Mouse (Mus musculus) kidney, adult 8-10 months (tissue): Measurements from ENCODE around the gene Tkt.
"Not testable (repeated sequence)": the region's sequence is repeated elsewhere in the genome, so short reads cannot be mapped to it uniquely, and the experiment has no call there.

Experiments
- DNase-seq, 2 experiments: peaks; one replicate each; pipeline ENCODE4 v3.0.0; 2022

Gene Tkt

DNA sequence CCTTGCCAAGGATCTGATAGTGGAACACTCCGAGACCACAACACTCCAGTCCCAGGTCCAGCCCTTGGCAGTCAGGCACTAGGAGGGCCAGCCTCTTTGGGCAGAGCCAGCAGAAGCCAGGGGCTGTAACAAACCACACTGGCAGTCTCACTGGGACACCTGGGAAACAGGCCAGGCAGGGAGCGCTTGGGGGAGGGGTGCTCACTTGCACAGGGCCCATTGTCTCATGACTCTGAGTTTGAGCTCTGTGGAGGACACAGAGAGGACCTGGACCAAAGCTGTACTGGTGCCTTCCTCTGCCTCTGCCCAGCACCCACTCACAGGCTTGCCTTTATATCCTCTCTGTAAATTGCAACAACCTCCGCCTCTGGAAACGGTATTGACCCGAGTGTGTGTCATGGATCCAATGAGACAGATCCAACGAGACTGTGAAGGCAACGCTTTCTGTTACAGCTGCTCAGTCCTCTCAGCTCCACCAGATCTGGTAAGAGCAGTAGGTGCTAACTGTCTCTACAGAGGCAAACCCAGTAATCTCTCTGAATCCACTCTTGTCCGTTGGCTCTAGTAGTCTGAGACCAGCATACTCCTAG is at the start of gene Tkt:
Gene Tkt, plus strand, starts transcription at position 229 of the 590 bp plus-strand sequence.
- DNase-seq = peak; percentile 90 to 92

DNA sequence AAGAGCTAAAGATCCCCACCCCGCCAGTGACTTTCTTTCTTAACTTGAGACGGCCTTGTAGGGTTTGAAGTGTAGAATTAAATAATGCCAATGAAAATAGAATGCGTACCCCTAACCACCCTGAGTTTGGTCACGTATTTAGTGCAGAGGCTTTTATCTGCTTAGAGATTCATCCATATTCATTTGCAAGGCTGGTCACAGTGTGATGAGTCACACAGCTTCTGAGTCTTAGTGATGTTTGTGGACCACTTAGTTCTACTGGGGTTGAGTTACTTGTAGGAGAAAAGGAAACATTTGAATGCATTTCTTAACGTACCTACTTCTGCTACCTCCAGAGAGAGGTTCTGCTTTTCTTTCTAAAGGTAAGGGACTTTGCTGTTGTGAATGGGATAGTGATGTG is 43.2 kb upstream of the Tkt start:
- no peak for DNase-seq

DNA sequence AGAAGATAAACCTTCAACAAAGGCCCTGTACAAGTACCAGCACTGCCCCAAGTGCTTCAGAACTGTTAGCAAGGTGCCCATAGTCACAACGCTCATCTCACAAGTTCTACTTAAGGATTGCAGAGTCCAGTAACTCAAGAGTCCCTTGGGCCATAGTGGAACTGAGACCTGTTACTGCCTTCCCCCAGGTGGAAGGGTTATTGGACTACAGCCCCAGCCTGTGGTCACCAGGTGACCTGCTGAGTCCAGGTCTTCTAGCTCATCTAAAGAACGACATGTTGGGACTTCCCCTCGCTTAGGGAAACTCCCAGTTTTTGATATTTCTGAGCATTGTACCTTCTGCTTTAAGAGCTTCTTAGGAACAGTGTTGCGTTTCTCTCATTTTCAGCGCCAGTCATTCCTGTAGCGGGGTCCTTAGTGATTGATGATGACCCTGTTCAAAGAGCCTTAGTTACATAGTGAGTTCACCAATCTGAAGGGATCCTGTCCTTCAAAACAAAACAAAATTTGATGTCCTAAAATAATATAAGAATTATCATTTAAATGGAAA is 37.9 kb upstream of the Tkt start:
- no peak for DNase-seq

DNA sequence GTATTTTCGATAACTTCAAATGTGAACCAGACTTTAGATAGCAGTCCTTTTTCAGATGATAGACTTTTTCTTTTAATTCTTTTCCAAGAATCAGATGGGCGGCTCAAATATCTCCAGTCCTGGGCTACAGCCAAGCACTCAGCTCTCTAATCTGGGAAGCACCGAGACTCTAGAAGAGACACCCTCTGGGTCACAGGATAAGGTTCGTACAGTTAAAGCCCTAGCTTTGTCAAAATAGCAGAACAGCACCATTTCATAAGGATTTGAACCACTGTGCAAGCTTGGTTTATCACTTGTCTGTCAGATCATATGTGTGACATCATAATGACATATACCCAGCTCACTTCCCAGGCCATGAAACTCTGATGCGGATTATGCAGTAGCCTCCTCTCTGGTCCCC is 35.3 kb upstream of the Tkt start:
- no peak for DNase-seq

DNA sequence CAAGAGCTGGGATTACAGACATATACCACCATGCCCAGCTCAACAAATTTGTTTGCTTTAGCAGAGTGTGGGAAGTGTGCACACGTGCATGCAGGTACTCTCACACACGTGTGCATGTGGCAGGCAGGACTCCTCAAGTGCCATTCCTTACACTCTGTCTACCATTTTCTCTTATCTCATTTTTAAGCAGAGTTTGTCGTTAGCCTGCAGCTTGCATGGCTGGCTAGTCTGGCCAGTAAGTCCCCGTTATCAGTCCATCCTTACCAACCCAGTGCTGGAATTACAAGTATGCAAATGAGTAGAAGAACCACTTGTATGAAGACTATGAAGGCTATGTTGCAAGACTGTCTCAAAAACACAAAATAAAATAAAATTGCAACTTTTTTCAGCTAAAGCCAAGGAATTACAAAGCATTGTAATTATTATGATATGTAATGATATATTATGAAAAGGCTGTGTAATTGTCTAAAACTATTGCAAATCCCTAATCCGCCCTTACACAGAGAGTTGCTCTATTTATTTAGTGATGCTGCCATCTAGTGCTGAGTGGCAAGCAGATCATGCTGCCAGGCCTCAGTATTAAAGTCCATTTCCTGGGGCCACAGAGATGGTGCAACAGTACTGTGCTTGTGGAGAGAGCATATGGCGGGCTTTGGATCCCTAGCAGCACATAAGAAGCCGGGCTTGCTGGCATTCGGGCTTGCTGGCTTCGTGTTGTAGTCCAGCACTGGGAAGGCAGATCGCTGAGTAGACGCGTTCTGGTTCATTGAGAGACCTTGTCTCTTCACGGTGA is 32.0 kb upstream of the Tkt start:
- DNase-seq = peak in 1 of 2 experiments; percentile 38

DNA sequence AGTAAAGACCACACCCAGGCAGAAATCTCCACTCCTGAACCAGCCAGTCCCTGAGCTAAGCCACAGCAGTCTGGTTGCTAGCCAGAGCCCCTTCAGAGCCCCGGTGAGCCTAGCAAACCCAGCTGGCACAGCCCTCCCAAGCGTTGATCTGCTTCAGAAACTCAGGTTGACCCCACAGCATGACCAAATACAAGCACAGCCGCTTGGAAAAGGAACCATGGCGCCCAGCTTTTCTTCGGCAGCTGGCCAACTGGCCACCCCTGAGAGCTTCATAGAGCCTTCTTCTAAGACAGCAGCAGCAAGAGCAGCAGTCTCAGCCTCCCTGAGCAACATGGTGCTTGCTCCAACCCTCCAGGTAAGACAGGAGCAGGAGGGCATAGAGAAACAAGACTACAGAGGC is 28.8 kb upstream of the Tkt start:
- DNase-seq = no peak

DNA sequence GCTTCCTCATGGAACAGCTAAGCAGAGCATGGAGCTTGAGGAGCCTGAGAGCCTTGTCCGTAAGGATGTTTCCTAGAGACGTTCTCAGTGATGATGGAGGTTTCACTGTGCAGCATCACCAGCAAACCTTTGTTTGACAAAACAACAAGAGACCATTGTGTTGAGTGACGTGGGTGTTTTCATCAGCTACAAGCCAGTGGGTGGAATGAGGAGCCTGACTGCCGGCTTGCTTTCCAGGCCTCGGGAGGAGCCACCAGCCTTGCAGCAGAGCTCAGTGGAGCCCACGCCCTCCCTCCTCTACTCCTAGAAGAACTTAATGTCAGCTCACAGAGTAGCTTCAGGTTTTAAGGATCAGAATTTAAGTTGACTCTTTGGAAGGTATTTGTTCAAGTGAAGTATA is 24.8 kb upstream of the Tkt start:
- DNase-seq = no peak

DNA sequence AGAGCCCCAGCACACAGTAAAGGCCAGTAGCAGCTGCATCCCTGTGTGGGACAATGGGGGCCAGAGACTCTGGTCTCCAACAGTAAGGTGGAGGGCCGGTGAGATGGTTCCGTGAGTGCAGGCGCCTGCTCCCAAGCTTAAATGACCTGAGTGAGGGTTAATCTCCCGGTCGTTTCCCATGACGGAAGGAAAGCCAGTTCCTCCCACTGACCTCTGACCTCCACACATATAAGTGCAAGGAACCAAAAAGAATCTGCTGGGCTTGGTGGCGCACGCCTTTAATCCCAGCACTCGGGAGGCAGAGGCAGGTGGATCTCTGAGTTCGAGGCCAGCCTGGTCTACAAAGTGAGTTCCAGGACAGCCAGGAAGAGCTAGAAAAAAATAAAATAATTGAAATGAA is 19.8 kb upstream of the Tkt start:
- DNase-seq = no peak

DNA sequence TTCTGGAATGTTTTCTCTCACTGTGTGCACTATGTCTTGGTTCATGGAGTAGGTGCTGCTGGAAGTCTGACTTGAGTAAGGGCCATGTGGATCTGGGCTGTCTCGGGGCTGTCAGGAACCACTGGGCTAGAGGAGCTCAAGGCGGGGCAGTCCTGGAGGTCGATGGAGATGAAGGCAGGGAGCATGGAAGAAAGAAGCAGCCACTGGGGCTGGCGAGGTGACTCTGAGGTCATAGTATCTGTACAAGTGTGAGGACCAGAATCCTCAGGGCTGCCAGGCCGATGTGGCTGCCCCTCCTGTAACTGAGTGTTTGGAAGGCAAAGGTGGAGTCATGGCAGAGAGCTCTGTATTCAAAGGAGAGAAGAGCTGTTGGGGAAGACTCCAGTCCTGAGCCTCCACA is 19.2 kb upstream of the Tkt start:
- DNase-seq = no peak

DNA sequence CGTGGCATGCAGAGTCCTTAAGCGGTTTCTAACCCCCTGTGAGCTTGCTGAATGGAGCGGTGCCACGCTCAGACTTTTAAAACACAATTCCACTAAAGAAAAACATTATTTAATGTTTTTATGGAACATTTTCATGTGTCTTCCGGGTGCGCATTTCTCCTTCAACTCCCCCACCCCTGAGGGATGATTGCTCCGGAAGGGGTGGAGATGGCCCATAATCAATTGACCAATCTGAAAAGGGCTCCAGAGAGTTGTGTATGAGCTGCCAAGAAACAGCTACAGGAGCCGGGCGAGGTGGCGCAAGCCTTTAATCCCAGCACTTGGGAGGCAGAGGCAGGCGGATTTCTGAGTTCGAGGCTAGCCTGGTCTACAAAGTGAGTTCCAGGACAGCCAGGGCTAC is 18.7 kb upstream of the Tkt start:
- DNase-seq = no peak

DNA sequence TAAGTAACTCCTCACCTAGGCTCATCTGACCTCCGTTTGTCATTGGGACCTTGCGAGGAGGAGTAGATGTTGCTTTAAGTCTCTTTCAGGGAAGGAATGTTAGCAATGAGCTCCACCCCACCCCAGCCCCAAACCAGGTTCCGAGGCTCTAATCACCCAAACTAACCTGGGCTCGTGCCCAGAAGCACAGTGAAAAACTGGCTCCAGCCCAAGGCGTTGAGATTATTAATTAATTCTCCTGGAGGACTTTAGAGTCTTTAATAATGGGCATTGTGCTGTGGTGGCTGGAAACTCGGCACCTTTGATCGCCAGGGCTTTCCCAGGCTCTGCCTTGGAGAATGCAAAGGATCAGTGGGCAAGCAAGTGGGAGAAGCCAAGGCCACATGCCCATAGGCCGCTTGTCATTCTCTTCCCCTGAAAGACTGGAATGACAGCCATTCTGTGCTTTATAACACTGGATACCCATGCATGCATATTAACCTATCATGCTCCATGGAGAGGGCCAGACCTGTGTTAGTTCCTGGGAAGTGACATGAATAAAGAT is 17.4 kb upstream of the Tkt start:
- peak; percentile 93 to 95 for DNase-seq

DNA sequence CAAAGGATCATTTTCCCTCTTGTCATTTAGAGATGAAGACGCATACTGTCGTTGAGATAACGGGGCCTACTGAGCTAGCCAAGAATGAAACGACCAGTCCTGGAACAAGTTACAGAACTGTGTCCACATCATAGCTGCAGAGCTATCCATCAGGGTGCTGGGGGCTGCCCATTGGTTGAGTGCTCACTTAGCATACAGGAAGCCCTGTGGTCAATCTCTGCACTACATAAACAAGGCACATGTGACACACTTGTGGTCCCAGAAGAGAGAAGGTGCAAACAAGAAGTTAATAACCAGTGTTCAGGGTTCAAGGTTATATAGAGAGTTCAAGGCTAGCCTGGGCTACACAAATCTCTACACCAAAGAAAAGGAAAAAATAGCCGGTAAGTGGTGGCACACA is 16.7 kb upstream of the Tkt start:
- DNase-seq = no peak

DNA sequence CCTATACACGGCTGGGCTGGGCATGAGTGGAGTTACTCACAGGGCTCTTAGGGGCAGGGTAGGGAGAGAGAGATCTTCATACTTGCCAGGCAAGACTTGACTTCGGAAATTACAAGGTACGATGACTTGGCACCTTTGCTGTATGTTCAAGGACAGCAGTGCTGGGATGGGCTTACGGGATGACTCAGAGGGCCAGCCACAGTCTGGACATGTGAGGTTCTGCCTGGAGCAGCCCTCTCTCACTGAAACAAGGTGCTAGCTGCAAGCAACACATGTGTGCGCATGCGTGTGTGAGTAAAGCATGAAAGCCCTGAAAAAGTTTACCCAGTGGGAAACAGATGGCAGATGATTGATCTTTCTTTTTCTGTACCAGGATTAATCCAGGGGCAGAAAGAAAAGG is 16.3 kb upstream of the Tkt start:
- DNase-seq = no peak

DNA sequence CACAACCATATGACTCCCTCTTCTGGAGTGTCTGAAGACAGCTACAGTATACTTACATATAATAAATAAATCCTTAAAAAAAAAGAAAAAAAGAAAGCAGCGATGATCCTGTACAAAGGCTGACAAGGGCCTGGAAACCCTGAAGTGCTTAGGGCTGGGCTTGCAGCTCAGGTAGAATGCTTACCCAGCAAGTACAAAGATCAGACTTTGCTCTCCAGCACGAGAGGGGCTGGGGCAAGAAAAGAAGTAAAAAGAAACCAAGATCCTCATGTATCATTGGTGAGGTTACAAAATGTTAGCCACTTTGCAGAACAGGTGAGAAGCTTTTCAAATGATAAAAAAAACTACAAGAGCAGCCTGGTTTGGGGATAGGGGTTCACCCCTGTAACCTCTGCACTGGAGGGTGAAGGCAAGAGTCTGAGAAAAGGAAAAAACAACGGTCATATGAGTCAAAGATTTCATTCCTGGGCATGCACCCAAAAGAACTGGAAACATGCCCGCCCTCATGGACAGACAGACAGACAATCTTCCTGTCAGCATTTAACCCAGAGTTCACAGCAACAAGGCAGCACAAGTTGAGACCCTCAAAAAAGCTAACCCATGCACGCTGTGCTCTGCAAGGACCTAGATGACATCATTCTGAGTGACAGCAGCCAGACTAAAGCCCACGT is 14.2 kb upstream of the Tkt start:
- DNase-seq = peak; percentile 65 to 79

DNA sequence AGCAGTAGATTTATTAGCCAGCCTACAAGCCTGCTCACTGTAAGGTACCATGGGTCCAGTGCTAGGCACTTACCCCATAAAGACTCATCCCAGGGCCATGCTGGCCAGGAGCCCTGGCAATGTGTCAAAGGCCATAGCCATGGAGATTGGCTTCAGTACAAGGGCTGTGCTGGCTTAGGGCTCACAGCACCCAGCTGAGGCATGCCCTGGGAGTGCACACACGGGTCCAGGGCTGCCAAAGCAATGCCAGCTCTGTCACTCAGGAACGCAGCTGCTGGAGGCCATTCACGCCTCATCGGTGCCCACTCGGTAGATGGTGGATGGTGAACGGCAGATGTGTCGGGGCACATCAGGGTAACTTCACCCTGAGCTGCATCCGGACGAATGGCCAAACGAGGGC is 6.6 kb upstream of the Tkt start:
- peak; percentile 95 for DNase-seq

DNA sequence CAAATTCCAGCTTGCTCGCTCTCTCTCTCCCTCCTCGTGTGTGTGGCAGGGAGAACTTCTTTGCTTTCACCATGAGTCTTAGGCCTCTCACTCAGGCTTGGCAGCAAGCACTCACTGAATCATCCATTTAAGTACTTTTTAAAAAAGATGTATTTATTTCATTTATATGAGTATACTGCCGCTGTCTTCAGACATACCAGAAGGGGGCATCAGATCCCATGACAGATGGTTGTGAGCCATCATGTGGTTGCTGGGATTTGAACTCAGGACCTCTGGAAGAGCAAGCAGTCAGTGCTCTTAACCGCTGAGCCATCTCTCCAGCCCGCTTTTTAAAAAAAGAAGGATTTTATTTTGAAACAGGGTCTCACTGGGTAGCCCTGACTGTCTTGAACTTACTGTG is 4.8 kb upstream of the Tkt start:
- DNase-seq = not testable (repeated sequence)

DNA sequence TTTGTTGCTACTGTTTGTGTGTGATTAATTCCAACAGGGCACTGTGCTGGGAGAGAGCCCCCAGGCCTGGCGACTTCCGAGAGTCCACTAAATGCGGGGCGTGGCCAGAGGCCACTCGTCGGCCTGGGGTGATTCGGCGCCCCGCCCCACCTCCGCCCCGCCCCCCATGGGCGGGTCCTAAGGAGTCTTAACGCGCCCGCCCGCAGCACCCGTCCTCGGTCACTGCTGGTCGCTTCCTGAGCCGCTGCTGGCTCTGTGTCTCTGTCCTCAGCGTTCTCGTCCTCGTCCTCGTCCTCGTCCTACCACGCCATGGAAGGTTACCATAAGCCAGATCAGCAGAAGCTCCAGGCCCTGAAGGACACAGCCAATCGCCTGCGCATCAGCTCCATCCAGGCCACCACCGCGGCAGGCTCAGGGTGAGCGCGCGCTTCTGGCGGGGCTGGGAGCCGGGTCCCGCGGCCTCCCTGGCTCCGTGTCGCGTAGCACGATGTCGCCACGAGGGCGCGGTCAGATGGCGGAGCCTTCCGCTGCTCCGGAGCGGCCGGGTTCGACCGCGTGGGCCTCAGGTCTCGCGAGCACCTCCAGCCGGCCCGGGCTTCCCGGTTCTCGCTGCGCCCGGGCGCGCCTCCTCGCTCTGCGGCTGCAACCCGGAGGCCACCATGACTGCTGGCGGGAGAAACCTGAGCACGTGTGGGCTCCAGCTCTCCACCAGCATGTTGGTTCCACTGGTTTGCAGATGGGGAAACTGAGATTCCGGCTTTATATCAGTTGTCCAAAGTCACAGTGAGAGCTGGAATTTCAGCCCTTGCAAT is 1.0 kb downstream of the Tkt start:
- peak; percentile 94 to 96 for DNase-seq

DNA sequence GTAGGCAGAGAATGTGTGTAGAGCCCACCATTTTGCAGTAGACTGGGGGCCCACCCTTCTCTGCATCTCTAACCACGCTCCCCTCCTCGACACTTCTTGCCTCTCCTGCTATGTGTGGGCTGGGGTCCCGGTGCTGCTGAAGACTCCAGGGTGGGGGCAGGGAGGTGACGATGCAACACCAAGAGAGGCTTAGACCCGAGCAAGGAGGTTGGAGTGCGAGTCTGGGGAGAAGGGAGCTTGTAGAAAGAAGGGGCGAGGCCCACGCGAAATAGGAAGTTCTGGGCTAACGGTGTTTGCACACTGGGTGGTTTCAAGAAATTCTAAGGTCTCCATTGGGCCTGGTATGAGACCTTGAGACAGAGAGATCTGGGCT is 1.6 kb downstream of the Tkt start:
- peak in 1 of 2 experiments; percentile 23 for DNase-seq

DNA sequence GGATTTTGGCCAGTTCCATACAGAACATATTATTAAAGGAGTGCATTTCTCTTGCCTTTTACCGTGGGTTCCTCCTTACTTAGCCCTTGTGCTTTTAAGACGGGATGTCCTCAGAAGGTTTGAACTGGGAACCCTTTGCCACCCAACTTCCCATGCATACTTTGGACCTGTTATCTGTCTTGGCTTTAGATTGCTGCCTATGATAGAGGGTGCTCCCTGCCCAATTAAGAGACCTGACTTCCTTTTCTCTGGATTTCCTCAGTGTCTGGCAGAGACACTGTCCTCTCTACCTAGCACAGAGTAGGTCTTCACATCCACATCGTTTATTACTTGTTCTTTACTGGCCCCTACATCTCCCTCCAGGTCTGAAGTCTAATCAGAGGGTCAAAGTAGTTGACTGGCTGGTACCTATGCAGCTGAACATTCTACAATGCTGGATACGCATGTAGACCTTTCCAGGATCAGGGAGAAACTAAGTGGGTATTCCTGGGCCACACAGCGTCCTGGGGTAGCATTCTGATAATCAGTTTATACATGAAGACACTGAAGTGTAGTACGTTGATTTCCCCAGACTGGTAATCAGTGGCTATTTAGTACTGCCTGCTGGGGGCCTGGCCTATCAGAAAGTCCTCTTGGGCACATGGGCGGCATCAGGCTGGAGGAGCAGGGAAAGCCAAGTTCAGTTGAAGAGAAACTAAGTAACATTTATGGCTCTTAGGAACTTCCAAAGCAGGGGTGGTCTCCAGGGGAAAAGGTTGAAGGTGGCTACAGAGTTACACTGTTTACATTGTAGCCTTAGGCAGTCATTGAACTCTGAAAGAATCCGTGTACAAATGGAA is 2.3 kb downstream of the Tkt start:
- DNase-seq = no peak

DNA sequence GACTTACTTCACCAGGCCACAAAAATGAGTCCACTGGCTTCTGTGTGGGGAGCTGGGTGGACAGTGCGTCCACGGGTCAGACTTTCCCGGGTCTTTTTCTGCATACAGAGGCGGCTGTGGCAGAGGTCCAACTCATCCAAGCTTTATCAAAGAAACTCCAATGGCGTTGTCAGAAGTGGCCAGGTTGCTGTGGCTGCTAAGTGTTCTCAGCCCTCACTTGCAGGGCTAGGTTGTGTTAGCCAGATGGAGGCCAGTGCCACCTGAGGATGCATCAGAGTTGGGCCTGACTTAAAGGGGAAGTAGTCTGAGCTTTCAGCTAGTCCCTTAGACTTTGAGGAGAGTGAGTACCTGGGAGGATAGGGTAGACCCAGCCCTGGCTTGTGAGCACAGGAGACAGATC is 3.4 kb downstream of the Tkt start:
- no peak for DNase-seq

DNA sequence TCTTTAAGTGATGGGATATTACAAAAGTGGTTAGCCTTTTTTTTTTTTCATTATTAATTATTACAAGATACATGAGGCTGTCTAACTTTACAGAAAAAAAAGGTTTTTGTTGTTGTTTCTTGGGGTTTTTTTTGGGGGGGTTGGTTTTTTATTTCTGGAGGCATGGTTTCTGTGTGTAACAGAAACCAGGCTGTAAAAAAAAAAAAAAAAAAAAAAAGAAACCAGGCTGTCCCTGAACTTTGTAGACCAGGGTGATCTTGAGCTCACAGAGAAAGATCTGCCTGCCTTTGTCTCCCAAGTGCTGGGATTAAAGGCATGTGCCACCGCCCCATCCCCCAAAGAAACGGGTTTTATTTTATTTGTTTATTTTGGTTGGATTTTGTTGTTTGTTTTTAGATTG is 3.8 kb downstream of the Tkt start:
- no peak for DNase-seq

DNA sequence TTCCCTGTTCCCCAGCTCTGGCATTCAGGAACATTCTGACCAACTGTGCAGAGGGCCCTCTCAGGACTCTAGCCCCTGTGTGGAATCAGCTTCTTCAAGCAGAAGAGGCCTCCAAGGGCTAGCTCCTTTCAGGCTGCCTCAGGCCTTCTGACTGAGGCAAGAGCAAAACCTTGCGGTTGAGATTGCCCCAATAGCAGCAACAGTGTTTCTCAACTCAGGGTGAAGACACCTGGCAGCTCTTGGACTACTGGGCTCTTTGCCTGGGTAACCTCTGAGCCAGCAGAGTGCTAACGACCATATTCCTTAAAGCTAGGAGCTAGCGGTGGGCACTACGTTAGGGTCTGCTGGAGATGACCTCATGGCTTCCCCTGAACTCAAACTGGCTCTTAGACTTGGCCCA is 5.0 kb downstream of the Tkt start:
- no peak for DNase-seq
